Mouse (Mus musculus) spleen, adult 2 months (tissue): Measurements from ENCODE around the gene Uxt.

ENCODE experiments used
- CTCF ChIP-seq: fragments of 200-500 bp; IDR thresholded peaks from 2 replicates; pipeline ENCODE4 v1.5.1; 2011; ENCODE audit warnings: mild to moderate bottlenecking, inconsistent platforms; ENCODE audit not compliant: insufficient read depth, insufficient read length, insufficient replicate concordance; ENCODE audit errors: extremely low read depth
- POLR2A ChIP-seq: fragments of 200-500 bp; IDR thresholded peaks from 2 replicates; pipeline ENCODE4 v1.6.1; 2011; ENCODE audit warnings: low read depth, low read length, inconsistent platforms

GRCm38 (mm10) chrX:20915075-20915474 is 46.7 kb downstream of the Uxt start:
- TF ChIP-seq CTCF (no peak), POLR2A (no peak)
